Mouse (Mus musculus): Measurements from ENCODE around the gene Atxn7l3.

DNA sequence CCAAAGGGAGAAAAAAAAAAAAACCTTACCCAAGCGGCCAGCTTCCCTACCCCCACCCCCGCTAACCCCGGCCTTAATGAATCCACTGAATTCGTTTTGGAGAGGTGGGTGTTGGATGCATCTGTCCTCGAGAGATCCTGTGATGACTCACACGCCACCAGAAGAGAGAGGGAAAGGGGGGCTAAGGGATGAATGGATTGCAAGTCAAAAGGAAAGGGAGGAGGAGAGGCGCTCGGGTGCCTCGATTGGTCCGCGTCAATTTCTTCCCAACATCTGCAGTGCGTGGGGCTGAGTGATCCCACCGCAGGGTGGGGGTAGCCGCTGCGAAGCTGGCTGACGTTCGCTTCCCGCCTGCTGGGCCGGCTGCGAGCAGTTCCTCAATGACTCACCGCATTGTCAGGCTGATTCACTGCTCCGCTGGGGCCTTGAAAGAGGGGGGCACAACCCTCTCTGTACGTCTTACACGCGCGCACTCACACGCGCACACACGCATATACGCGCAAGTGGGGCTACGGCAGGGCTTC is 51.4 kb downstream of the Atxn7l3 start:
- TF ChIP-seq CTCF (IDR thresholded peaks at IDR 0.05; ENCODE audit: low read depth) (no peak), EP300 (IDR thresholded peaks at IDR 0.05; ENCODE audit: low read depth) (no peak)

Data from liver, postnatal 0 days (tissue).